Mouse (Mus musculus): ENCODE measurements around the gene Zer1. TPM values are rescaled to one million over a fixed set of nuclear protein-coding genes. Genes with fewer than 3 reads are reported as not detected.
A peak's percentile ranks its signal among the peaks of the same experiment; 100 is the strongest.

Zer1 gene
- polyA plus RNA-seq, 1 experiment from 2014 or later, result 5.1 TPM

DNA sequence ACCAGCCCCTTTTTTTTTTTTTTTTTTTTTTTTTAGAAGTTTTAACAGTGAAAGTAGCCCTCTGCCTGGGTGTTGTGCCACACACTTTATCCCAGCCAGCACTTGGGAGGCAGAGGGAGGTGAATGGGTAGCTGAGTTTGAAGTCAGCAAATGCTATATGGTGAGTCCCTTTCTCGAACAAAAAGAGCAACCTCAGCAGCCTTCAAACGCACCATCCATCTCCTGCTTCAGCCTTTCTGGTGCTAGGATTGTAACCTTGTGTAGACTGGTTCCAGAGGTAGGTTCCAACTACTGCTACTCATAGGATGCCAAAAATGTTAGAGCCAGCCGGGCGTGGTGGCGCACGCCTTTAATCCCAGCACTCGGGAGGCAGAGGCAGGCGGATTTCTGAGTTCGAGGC, 47.9 kb downstream of the Zer1 start:
- Histone ChIP-seq H3K4me1 (ENCODE audit: control insufficient read depth, insufficient read depth, low read length) (peaks cover 9% of the 10 kb centered on the region), H3K9me3 (replicated peaks; ENCODE audit: control insufficient read depth, low read length) (no peaks in the 10 kb centered on the region), H3K4me2 (ENCODE audit: low read depth, low read length) (no peak overlapping the region), H3K27me3 (ENCODE audit: control insufficient read depth, insufficient read depth, low read length) (no peaks in the 10 kb centered on the region), H3K4me3 (replicated peaks; ENCODE audit: low read length) (no peak overlapping the region), H3K27ac (ENCODE audit: low read length) (no peak overlapping the region), H3K9ac (ENCODE audit: low read length) (no peak overlapping the region), H3K36me3 (ENCODE audit: control insufficient read depth, insufficient read depth, low read length) (no peaks in the 10 kb centered on the region)
- no peak for ATAC-seq (ENCODE audit: insufficient read depth, low FRiP score)
- WGBS, result 86% methylated on average over 7 of the region's 9 CpGs

GRCm38 (mm10) chr2:30075625-30076024, 48.8 kb downstream of the Zer1 start:
- no peak overlapping the region for H3K4me2 ChIP-seq (ENCODE audit: low read depth, low read length)
- H3K27ac ChIP-seq (ENCODE audit: low read length), result no peak overlapping the region
- no peak overlapping the region for H3K9ac ChIP-seq (ENCODE audit: low read length)
- H3K4me1 ChIP-seq (ENCODE audit: control insufficient read depth, insufficient read depth, low read length), result peaks cover 9% of the 10 kb centered on the region
- no peaks in the 10 kb centered on the region for H3K36me3 ChIP-seq (ENCODE audit: control insufficient read depth, insufficient read depth, low read length)
- no peaks in the 10 kb centered on the region for H3K9me3 ChIP-seq (replicated peaks; ENCODE audit: control insufficient read depth, low read length)
- 49% methylated on average over 3 of the region's 3 CpGs for WGBS
- H3K27me3 ChIP-seq (ENCODE audit: control insufficient read depth, insufficient read depth, low read length), result no peaks in the 10 kb centered on the region
- no peak overlapping the region for H3K4me3 ChIP-seq (replicated peaks; ENCODE audit: low read length)
- no peak for ATAC-seq (ENCODE audit: insufficient read depth, low FRiP score)

DNA sequence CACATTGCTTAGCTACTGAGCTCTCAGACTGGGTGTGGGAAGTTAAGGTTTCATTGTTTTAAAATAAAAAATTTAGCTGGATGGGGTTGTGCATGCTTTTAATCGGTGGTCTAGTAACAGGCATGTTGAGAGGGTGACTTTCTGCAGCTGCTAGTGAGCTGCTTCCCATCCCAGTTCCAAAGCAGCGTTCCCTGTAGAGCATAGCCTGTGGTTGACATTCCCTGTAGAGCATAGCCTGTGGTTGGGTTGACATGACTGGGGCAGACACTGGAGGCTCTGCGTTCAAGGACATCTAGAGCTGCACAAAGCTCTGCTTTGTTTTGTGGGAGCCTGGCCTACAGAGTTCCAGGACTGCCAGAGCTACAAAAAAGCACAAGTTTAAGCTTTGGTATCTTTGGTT, 51.1 kb downstream of the Zer1 start:
- Histone ChIP-seq H3K4me3 (replicated peaks; ENCODE audit: low read length) (no peak overlapping the region), H3K4me2 (ENCODE audit: low read depth, low read length) (no peak overlapping the region), H3K27me3 (ENCODE audit: control insufficient read depth, insufficient read depth, low read length) (no peaks in the 10 kb centered on the region), H3K9ac (ENCODE audit: low read length) (no peak overlapping the region), H3K36me3 (ENCODE audit: control insufficient read depth, insufficient read depth, low read length) (no peaks in the 10 kb centered on the region; the same call in 1 of the 2 replicates), H3K27ac (ENCODE audit: low read length) (no peak overlapping the region), H3K9me3 (replicated peaks; ENCODE audit: control insufficient read depth, low read length) (no peaks in the 10 kb centered on the region), H3K4me1 (ENCODE audit: control insufficient read depth, insufficient read depth, low read length) (peaks cover 7% of the 10 kb centered on the region; the same call in 1 of the 2 replicates)
- ATAC-seq (ENCODE audit: insufficient read depth, low FRiP score), result no peak
- WGBS, result 70% methylated on average over 3 of the region's 3 CpGs

DNA sequence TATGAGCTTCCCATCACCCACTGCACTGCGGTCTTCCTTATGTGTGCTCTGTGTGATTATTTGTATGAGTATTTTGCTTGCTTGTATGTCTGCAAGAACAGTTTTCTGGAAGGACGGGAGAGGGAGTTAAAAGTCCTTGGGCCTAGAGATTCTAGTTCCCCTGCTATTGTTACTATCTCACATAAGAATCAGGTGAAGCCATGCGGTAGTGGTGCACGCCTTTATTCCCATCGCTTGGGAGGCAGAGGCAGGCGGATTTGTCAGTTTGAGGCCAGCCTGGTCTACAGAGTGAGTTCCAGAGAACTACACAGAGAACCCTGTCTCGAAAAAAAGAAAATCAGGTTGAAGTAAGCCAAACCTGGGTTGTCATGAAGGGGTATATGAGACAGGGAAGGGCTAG, 51.5 kb downstream of the Zer1 start:
- H3K27me3 ChIP-seq (ENCODE audit: control insufficient read depth, insufficient read depth, low read length), result no peaks in the 10 kb centered on the region
- H3K9ac ChIP-seq (ENCODE audit: low read length), result no peak overlapping the region
- 75% methylated on average over 7 of the region's 7 CpGs for WGBS
- no peak overlapping the region for H3K27ac ChIP-seq (ENCODE audit: low read length)
- no peak overlapping the region for H3K4me3 ChIP-seq (replicated peaks; ENCODE audit: low read length)
- no peak overlapping the region for H3K4me2 ChIP-seq (ENCODE audit: low read depth, low read length)
- peaks cover 6% of the 10 kb centered on the region; the same call in 1 of the 2 replicates for H3K4me1 ChIP-seq (ENCODE audit: control insufficient read depth, insufficient read depth, low read length)
- no peaks in the 10 kb centered on the region; the same call in 1 of the 2 replicates for H3K36me3 ChIP-seq (ENCODE audit: control insufficient read depth, insufficient read depth, low read length)
- no peaks in the 10 kb centered on the region for H3K9me3 ChIP-seq (replicated peaks; ENCODE audit: control insufficient read depth, low read length)
- ATAC-seq (ENCODE audit: insufficient read depth, low FRiP score), result no peak

DNA sequence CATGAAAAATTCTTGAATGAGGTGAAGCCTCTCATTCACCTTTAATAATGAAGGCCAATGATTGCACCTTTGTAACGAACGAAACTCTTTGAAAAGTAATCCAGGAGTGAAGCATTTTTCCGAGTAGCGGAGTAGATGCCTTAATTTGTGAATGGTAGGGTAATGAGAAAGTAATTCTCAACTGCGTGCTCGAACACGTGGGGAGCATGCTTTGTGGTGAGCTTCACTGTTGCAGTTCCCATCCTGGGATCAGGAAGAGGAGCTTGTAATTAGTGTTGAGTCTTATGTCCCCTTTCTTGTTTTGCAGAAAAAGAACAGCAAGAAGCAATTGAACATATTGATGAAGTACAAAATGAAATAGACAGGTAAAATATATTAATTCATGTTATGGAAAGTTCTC, 56.4 kb downstream of the Zer1 start:
- no peaks in the 10 kb centered on the region; the same call in 1 of the 2 replicates for H3K36me3 ChIP-seq (ENCODE audit: control insufficient read depth, insufficient read depth, low read length)
- peak overlapping the region; percentile 99 for H3K9ac ChIP-seq (ENCODE audit: low read length)
- no peak overlapping the region for H3K27ac ChIP-seq (ENCODE audit: low read length)
- peak overlapping the region; percentile 99 for H3K4me3 ChIP-seq (replicated peaks; ENCODE audit: low read length)
- ATAC-seq (ENCODE audit: insufficient read depth, low FRiP score), result no peak
- H3K4me1 ChIP-seq (ENCODE audit: control insufficient read depth, insufficient read depth, low read length), result peaks cover 30% of the 10 kb centered on the region
- peak overlapping the region; percentile 74 for H3K4me2 ChIP-seq (ENCODE audit: low read depth, low read length)
- no peaks in the 10 kb centered on the region for H3K9me3 ChIP-seq (replicated peaks; ENCODE audit: control insufficient read depth, low read length)
- WGBS, result 19% methylated on average over 7 of the region's 7 CpGs
- no peaks in the 10 kb centered on the region for H3K27me3 ChIP-seq (ENCODE audit: control insufficient read depth, insufficient read depth, low read length)

DNA sequence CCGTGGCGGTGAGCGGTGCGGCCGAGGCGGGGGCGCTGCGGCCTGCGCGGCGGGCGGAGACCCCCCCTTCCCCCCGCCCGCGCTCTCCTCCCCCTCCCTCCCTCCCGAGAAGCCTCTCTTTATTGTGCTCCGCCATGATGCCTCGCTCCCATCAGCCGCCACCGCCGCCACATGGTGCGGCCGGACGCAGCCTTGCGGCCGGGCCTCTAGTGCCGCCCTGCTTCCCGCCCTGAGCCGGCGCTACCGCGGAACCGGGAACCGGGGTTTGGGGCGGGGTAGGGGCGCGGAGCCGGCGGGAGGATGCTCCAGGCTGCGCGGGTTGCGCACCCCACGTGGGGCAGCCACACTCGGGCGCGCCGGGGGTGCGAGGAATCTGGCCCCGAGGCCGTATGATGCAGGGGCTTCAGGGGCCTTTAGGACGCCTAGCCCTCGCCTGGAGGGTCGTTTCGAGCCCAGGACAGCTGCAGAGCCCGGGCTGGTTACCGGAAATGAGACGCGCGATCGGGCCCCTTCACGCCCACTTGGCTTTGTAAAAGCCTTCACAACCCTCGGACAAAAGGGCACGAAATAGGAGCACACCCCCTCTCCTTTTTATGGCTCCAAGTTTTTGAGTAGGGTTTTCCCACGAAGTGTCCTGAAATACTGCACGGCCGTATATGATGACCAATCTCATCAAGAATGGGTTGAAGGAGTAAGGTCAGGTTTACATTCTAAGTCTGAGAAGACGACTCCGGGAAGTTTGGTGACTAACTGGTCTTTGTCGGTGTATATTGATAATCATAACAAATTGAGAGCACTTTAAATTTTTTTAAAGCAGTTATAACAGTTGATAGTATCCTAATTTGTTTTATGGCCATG, 57.1 kb downstream of the Zer1 start:
- Histone ChIP-seq H3K4me2 (ENCODE audit: low read depth, low read length) (peak overlapping the region; percentile 74), H3K4me3 (replicated peaks; ENCODE audit: low read length) (peak overlapping the region; percentile 99), H3K4me1 (ENCODE audit: control insufficient read depth, insufficient read depth, low read length) (peaks cover 30% of the 10 kb centered on the region), H3K36me3 (ENCODE audit: control insufficient read depth, insufficient read depth, low read length) (no peaks in the 10 kb centered on the region; the same call in 1 of the 2 replicates), H3K9ac (ENCODE audit: low read length) (peak overlapping the region; percentile 99), H3K27ac (ENCODE audit: low read length) (peak overlapping the region; percentile 99), H3K27me3 (ENCODE audit: control insufficient read depth, insufficient read depth, low read length) (no peaks in the 10 kb centered on the region), H3K9me3 (replicated peaks; ENCODE audit: control insufficient read depth, low read length) (no peaks in the 10 kb centered on the region)
- ATAC-seq (ENCODE audit: insufficient read depth, low FRiP score), result peak; percentile 4; the same call in 1 of the 2 replicates
- WGBS, result under 1% methylated on average over 48 of the region's 69 CpGs

DNA sequence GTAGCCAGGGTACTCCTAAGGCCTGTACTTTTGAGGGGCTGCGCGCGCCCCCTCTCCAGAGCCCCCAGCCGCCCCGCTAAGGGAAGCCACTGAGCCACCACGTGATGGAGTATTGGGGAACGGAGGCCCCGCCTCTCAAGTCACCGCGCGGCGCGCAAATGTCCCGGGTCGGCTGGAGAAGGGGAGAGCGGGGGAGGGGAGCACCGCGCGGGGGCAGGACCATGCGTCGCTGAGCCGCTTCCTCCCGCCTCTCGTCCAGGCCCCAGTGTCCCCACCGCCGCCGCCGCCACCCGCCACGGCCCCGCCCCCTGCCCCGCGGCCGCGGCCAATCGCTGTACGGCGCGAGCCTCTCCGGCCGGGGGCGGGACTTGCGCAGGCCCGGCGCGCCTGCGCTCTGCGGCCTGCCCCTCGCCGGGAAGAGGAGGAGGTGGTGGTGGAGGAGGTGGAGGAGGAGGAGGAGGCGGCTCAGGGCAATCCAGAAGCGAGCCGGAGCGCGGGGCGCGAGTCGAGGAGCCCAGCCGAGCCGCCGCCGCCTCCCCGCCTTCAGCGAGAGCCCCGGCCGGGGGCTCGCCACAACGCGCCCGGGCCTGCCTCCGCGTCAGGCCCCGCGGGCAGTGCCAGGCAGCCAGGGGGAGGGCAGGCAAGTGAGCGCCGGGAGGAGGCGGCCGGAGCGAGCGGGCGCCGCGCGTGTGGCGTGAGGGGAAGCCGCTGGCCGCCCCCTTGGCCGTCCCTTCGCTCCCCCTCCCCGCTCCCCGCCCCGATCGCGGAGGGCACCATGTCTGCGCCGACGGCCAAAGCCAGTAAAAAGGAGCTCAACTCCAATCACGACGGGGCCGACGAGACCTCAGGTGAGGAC, 58.1 kb downstream of the Zer1 start:
- WGBS, result under 1% methylated on average over 79 of the region's 101 CpGs
- Histone ChIP-seq H3K27ac (ENCODE audit: low read length) (peak overlapping the region; percentile 99), H3K27me3 (ENCODE audit: control insufficient read depth, insufficient read depth, low read length) (no peaks in the 10 kb centered on the region)

DNA sequence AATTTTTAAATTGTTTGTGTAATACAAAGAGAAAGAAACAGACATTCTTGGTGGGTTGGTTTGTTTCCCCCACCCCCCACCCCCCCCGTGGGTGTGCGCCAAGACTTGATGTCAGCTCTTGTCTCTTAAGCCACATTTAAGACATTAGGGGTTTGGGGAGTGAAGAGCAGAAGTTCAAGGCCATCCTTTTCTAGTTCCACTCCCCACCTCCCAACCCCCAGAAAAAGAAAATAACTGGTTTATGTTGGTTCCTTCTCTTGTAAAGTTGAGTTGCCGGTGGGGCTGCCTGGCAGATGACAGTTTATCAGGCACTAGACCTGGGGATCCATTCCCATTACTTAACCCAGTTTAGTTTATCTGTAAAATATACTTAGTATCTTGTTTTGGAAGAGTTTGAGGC, 60.1 kb downstream of the Zer1 start:
- no peaks in the 10 kb centered on the region for H3K9me3 ChIP-seq (replicated peaks; ENCODE audit: control insufficient read depth, low read length)
- no peak for ATAC-seq (ENCODE audit: insufficient read depth, low FRiP score)
- H3K4me3 ChIP-seq (replicated peaks; ENCODE audit: low read length), result peak overlapping the region; percentile 63
- peak overlapping the region; percentile 97 for H3K27ac ChIP-seq (ENCODE audit: low read length)
- WGBS, result 41% methylated on average over 3 of the region's 3 CpGs
- H3K9ac ChIP-seq (ENCODE audit: low read length), result peak overlapping the region; percentile 85
- H3K4me2 ChIP-seq (ENCODE audit: low read depth, low read length), result peak overlapping the region; percentile 77
- peaks cover 30% of the 10 kb centered on the region for H3K4me1 ChIP-seq (ENCODE audit: control insufficient read depth, insufficient read depth, low read length)
- no peaks in the 10 kb centered on the region; the same call in 1 of the 2 replicates for H3K36me3 ChIP-seq (ENCODE audit: control insufficient read depth, insufficient read depth, low read length)
- H3K27me3 ChIP-seq (ENCODE audit: control insufficient read depth, insufficient read depth, low read length), result no peaks in the 10 kb centered on the region

More for the DNA sequence above, 58.1 kb downstream of the Zer1 start:
- peak; percentile 94 for ATAC-seq (ENCODE audit: insufficient read depth, low FRiP score)
- Histone ChIP-seq H3K9me3 (replicated peaks; ENCODE audit: control insufficient read depth, low read length) (no peaks in the 10 kb centered on the region), H3K36me3 (ENCODE audit: control insufficient read depth, insufficient read depth, low read length) (no peaks in the 10 kb centered on the region; the same call in 1 of the 2 replicates), H3K4me2 (ENCODE audit: low read depth, low read length) (peak overlapping the region; percentile 61), H3K4me1 (ENCODE audit: control insufficient read depth, insufficient read depth, low read length) (peaks cover 30% of the 10 kb centered on the region), H3K4me3 (replicated peaks; ENCODE audit: low read length) (peak overlapping the region; percentile 99), H3K9ac (ENCODE audit: low read length) (peak overlapping the region; percentile 99)

DNA sequence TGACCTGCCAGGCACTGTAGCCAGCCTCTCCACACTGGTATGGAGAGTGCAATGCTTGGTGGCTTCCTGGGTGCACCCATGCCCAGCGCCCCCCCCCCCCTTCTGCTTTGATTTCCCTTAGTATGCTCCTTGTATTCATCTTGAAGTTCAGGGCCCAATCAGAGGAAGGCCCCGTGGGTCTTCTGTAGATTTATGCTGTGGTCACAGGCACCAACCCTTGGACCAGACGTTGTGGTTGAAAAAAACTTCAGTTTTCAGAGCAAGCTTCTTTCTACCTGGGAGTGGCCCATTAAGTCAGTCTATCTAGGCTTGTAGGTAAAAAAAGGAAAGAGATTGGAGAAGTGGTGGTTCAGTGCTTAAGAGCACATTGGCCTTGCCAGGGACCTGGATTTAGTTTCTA, 60.6 kb downstream of the Zer1 start:
- Histone ChIP-seq H3K9ac (ENCODE audit: low read length) (peak overlapping the region; percentile 85), H3K9me3 (replicated peaks; ENCODE audit: control insufficient read depth, low read length) (no peaks in the 10 kb centered on the region), H3K4me1 (ENCODE audit: control insufficient read depth, insufficient read depth, low read length) (peaks cover 30% of the 10 kb centered on the region), H3K36me3 (ENCODE audit: control insufficient read depth, insufficient read depth, low read length) (no peaks in the 10 kb centered on the region; the same call in 1 of the 2 replicates), H3K4me3 (replicated peaks; ENCODE audit: low read length) (peak overlapping the region; percentile 63), H3K4me2 (ENCODE audit: low read depth, low read length) (peak overlapping the region; percentile 77), H3K27ac (ENCODE audit: low read length) (peak overlapping the region; percentile 97), H3K27me3 (ENCODE audit: control insufficient read depth, insufficient read depth, low read length) (no peaks in the 10 kb centered on the region)
- ATAC-seq (ENCODE audit: insufficient read depth, low FRiP score), result no peak
- 15% methylated on average over 3 of the region's 3 CpGs for WGBS

Data from stomach, embryonic 16.5 days (tissue).